Mouse (Mus musculus) stomach, postnatal 0 days (tissue): ENCODE measurements around the gene Tns3.

Experiments
- CTCF ChIP-seq: IDR thresholded peaks from 2 replicates; pipeline ENCODE4 v1.5.1; 2016; ENCODE audit warnings: antibody characterized with exemption, low read depth, mild to moderate bottlenecking, moderate library complexity
- EP300 ChIP-seq: optimal IDR thresholded peaks from 2 replicates; pipeline ENCODE3; 2016; ENCODE audit warnings: antibody characterized with exemption

DNA sequence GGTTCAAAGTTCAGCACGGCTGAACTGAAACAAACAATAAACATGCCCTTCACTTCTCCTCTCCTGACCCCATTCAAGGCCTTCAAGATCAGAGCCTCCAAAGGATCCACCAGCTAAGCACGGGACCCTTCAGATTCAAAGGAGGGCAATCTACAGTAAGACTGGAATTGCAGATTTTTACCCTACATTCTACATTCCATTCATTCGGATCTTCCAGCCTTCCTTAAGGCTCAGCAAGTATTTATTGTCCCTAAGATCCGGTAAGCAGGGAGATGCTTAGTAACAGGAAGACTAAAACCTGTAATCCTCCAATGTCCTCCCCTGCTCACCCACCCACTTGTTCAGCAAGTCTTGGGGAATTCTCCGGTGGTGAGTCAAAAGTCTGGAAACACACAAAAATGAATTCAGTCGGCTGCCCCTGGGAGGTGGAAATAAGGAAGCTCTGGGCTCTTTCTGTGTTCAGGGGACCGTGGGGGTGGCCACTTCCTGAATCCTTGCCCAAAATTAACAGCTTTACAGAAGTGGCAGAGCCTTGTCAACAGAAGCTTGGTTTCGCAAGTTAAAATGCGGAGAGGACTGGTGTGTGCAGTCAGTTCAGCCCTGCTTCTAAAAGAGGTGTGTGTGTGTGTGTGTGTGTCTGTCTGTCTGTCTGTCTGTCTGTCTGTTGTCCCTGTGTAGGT lies 75.0 kb downstream of the Tns3 start:
- TF ChIP-seq EP300 (no peak), CTCF (no peak)
